Mouse (Mus musculus) brain, embryonic 18.5 days (tissue): Measurements from ENCODE around the gene Esm1.
A peak's percentile ranks its signal among the peaks of the same experiment; 100 is the strongest.

ENCODE experiments used
- DNase-seq: peaks from one replicate; pipeline ENCODE4 v3.0.0-alpha.2; 2012; ENCODE audit warnings: low read depth, low spot score

Esm1 gene

GRCm38 (mm10) chr13:113209624-113210023, at the start of gene Esm1:
Gene Esm1, plus strand, starts transcription at chr13:113209659.
- DNase-seq: no peak

- DNase-seq: no peak
Measured at GRCm38 (mm10) chr13:113164252-113165005, 45.0 kb upstream of the Esm1 start.

- DNase-seq: no peak
Measured at GRCm38 (mm10) chr13:113168018-113168534, 41.4 kb upstream of the Esm1 start.

- DNase-seq: no peak
Measured at GRCm38 (mm10) chr13:113170256-113170655, 39.2 kb upstream of the Esm1 start.

- no peak for DNase-seq
Measured at GRCm38 (mm10) chr13:113174162-113174561, 35.3 kb upstream of the Esm1 start.

GRCm38 (mm10) chr13:113183310-113183709, 26.1 kb upstream of the Esm1 start:
- no peak for DNase-seq

- no peak for DNase-seq
Measured at GRCm38 (mm10) chr13:113183720-113184119, 25.7 kb upstream of the Esm1 start.

GRCm38 (mm10) chr13:113196808-113197674, 12.4 kb upstream of the Esm1 start:
- no peak for DNase-seq

GRCm38 (mm10) chr13:113197872-113198502, 11.5 kb upstream of the Esm1 start:
- no peak for DNase-seq

- no peak for DNase-seq
Measured at GRCm38 (mm10) chr13:113199331-113199730, 10.1 kb upstream of the Esm1 start.

- no peak for DNase-seq
Measured at GRCm38 (mm10) chr13:113200726-113201125, 8.7 kb upstream of the Esm1 start.

GRCm38 (mm10) chr13:113201631-113202030, 7.8 kb upstream of the Esm1 start:
- DNase-seq: no peak

GRCm38 (mm10) chr13:113202184-113202583, 7.3 kb upstream of the Esm1 start:
- no peak for DNase-seq

- DNase-seq: no peak
Measured at GRCm38 (mm10) chr13:113203146-113203545, 6.3 kb upstream of the Esm1 start.

GRCm38 (mm10) chr13:113205346-113205745, 4.1 kb upstream of the Esm1 start:
- DNase-seq: no peak

- DNase-seq: no peak
Measured at GRCm38 (mm10) chr13:113211345-113211744, 1.9 kb downstream of the Esm1 start.

- DNase-seq: no peak
Measured at GRCm38 (mm10) chr13:113212401-113212800, 2.9 kb downstream of the Esm1 start.

GRCm38 (mm10) chr13:113213865-113214264, 4.4 kb downstream of the Esm1 start:
- DNase-seq: no peak

GRCm38 (mm10) chr13:113221851-113222250, 12.4 kb downstream of the Esm1 start:
- DNase-seq: no peak

- no peak for DNase-seq
Measured at GRCm38 (mm10) chr13:113224105-113224504, 14.6 kb downstream of the Esm1 start.

GRCm38 (mm10) chr13:113225811-113226210, 16.4 kb downstream of the Esm1 start, which contains the start of gene Gzmk:
Gene Gzmk, minus strand, starts transcription at chr13:113225908.
- peak; percentile 84 for DNase-seq

GRCm38 (mm10) chr13:113227076-113227475, 17.6 kb downstream of the Esm1 start:
- DNase-seq: no peak
